Mouse (Mus musculus): ENCODE results near the gene Slc9a1.

The Slc9a1 gene

DNA sequence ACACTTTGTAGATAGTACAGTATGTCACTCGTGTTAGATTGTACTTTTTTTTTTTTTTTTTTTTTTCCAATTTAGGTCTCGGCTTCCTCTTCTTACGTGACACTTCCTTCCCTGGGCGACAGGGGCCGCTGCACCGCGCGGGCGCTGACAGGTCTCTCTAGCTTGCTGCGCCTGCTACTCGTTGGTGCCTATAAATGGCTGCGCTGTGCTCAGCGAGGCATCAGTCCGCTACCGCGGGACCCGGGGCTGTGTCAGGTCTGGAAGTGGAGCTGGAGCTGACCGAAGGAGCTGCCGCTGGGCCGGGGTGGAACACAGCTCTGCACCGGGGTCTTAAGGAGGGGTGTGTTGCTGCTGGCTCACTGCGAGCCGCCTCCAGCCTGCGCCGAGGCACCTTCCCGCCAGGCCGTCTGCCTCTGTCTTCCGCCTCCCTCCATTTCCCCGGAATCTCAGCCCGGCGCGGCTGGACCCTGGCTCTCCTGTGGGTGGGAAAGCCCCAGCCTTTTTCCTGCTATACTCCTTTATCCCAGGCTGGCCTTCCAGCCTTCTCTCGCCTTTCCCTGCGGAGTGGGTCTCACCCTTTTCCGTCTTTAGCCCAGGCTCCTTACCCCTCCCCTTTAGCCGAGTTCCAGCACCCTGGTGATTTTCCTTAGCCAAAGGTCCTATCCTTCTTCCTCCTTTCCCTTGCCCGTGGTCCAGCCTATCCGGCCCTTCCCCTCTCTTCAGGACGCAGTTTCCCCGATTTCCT is at the start of gene Slc9a1:
Gene Slc9a1, plus strand, starts transcription at position 154 of the 745 bp plus-strand sequence.
- peak; percentile 70 for DNase-seq (ENCODE audit: low spot score)

DNA sequence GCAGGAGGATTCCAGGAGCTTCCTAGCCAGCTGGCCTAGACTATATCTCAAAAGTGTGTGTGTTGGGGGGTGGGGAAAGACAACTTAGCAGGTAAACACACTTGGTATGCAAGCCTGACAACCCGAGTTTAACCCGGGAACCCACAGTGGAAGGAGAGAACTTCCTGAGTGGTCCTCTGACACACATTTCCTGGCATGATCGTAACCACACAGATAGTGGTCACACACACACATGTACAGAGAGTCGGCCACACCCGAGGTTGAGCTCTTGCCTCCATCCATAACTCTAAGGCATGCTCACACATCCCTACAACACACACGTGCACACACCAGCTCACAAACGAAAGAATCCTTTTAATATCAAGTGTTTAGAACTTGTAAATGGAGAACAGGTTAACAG is 41.4 kb upstream of the Slc9a1 start:
- DNase-seq (ENCODE audit: low spot score), result no peak

DNA sequence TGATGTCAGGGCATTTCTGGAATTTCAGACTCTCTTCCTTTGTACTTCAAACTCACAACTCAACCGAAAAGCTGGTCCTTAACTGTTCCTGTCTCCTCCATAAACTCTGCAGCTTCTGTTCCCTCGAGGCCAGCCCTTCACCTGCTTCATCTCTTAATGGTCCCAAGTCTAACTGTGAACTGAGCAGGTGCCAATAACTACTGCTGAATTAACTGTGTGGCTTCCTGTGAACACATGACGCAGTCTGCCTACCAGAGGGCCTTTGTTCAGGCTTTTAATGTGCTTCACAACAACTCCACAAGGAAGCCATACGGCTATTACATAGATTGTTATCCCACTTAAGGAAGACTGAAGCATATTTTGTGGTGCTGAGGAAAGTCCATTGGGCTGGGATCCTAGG is 39.2 kb upstream of the Slc9a1 start:
- DNase-seq (ENCODE audit: low spot score), result no peak

DNA sequence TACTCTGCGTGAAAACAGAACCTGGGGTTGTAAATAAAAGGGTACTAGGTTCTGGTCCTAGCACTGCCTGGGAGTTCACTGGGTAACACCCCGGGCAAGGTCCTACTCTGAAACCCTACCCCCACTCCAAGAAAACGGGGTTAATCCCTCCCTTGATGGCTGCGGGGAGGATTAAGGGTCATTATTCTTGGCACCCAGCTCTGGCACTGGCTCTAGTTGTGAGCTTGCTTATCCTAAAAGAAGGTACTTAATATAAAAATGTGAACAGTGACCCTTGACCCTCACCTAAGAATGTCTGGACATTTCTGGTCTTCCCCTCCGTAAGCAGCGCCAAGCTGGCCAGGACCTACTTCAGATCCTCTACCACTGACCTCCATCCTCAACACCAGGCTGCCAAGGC is 36.2 kb upstream of the Slc9a1 start:
- no peak for DNase-seq (ENCODE audit: low spot score)

DNA sequence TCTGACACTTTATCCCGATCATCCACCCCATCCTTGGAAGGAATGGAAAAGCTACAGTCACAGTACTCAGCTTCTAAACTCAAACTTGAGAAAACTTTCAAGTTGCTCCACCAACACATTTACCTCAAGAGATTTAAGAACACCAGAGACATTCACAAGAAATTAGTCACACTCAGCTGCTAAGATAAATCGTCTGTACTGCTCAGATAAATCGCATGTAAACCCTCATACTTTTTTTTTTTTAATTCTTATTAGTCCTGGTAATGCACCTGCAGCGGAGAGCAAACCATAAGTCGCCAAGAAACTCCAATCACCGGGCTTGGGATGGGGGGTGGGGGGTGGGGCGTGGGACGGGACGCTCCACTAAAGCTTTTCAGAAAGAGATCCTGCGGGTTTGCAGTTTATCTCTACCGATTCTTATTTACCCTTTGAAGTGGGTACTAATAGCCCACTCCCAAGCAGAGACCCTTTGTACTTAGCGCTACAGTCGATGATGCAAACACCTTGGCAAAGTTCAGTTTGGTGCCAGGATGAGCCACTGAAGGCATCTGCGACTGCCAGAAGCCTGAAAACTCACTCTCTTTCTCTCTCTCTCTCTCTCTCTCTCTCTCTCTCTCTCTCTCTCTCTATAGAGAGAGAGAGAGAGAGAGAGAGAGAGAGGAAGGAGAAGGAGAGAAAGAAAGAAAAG is 31.5 kb upstream of the Slc9a1 start:
- no peak for DNase-seq (ENCODE audit: low spot score)

DNA sequence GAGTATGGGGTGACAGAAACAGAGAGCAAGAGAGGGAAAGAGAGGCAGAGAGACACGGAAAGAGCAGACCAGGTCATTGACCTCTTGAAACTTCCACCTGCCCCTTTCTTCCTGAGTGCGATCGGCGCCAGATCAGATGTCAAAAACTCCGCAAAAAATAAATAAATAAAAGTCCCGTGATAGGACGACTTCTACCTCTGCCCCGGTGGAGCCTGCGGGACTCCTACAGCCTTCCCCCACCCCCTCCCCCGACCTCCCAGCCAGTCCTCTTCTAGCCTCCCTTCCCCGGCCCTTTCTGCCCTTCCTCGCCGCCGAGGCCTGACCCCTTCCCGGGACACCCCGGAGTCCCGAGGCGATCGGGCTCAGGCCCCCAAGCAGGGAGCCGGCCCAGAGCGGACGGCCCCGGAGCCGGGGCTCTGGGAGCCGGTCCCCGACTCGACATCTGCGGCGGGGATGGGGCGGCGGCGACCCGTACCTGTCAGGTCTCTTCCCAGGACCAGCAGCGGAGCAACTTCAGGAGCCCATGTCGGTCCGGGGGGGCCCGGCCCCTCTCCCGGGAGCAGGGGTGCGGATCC is 30.9 kb upstream of the Slc9a1 start:
- DNase-seq (ENCODE audit: low spot score), result no peak

DNA sequence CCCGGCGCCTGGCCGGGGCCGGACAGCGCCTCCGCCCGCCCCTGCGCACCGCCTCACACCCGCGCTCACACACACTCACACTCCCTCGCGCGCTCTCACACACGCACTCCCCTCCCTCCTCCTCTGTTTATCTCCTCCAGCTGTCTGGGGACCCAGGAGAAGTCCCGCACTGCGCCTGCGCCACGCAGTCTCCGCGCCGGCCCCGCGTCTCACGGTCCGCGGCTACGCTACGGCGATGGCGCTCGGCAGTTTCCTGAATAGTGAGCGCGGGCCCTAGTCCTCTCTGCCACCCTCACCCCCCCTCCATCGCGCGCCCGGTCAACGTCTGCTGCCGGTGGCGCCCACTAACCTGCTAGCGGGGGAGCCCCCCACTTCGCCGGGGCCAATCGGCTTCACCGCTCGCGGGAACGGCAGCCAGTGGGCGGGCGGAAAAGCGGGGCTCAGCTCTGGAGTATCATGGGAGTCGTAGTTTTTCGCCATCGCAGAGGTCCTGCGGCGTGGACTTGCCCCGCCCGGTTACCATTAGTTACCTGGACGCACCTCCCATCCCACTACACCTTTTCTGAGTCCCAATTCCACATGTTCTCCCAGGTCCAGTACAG is 30.3 kb upstream of the Slc9a1 start:
- DNase-seq (ENCODE audit: low spot score), result peak; percentile 92

DNA sequence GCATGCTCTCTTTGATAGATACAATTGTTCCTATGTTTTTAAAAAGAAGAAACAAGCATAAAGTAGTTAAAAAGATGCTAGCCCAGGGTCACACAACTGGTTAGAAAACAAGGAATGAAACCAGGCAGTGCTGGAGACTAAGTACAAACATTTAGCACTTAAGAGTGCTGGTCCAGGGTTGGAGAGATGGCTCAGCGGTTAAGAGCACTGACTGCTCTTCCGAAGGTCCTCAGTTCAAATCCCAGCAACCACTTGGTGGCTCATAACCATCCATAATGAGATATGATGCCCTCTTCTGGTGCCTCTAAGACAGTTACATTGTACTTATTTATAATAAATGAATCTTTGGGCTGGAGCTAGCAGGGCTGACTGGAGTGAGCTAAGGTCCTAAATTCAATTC is 29.3 kb upstream of the Slc9a1 start:
- no peak for DNase-seq (ENCODE audit: low spot score)

DNA sequence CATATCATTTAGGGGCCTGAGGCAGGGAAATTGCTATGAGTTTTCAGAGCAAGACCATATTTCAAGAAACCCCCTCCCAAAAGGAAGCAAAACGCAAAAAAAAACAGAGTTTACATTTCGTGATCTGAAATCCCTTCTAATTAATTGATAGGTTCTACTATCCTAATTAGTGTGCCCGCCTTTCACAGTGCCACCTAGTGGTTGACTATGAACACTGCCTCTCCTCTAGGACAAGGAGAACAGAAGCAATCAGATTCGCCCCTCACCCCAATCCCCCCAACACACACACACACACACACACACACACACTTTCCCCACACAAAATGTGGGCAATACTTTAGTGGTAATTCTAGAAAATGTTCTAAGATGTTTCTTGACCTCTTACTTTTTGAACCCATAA is 25.4 kb upstream of the Slc9a1 start:
- DNase-seq (ENCODE audit: low spot score), result no peak

DNA sequence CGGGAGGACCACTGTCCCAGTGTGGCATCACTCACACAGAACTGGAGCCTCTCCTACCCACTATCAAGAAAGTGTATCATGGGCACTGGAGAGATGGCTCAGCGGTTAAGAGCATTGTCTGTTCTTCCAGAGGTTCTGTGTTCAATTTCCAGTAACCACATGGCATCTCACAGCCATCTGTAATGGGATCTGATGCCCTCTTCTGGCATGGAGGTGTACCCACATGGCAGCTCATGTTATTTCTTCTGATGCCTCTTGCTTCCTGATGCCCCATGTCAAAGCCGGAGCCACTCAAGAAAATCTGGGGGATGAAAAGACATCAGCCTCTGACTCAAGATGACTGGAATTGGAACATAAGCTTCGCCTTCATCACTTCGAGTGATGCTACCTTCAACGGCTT is 23.8 kb upstream of the Slc9a1 start:
- DNase-seq (ENCODE audit: low spot score), result no peak

DNA sequence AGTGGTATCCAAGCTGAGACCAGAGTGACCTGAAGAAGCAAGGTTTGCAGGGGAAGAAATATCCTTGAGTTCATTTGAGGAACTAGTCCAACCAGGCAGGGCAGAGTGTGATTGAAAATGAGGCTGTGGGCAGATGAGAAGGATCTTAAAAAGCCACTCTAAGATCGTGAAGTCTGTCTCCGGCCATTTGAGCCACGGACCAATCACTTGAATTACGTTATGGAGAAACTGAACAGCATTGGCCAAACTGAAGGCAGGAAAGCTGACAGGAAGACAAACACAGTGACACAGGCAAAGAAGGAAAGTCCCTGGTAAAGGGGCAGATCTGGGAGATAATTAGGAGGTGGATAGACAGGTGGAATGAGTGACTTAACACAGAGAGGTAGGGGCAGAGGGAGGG is 22.9 kb upstream of the Slc9a1 start:
- DNase-seq (ENCODE audit: low spot score), result no peak

DNA sequence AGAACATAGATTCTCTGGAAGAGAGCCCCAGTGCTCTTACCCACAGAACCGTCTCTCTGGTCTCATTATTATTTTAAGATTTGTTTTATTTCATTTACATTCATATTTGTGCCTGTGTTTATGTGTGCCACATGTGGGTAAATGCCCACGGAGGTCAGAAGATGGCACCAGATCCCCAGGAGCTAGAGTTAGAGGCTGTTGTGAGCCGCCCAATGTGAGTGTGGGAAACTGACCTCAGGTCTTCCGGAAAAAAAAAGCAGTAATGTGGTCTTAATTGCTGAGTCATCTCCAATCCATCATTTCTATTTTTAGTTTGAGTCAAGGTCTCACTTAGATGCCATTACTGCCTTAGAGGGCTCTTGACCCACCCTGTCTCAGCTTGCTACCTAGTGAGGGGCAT is 21.9 kb upstream of the Slc9a1 start:
- DNase-seq (ENCODE audit: low spot score), result no peak

DNA sequence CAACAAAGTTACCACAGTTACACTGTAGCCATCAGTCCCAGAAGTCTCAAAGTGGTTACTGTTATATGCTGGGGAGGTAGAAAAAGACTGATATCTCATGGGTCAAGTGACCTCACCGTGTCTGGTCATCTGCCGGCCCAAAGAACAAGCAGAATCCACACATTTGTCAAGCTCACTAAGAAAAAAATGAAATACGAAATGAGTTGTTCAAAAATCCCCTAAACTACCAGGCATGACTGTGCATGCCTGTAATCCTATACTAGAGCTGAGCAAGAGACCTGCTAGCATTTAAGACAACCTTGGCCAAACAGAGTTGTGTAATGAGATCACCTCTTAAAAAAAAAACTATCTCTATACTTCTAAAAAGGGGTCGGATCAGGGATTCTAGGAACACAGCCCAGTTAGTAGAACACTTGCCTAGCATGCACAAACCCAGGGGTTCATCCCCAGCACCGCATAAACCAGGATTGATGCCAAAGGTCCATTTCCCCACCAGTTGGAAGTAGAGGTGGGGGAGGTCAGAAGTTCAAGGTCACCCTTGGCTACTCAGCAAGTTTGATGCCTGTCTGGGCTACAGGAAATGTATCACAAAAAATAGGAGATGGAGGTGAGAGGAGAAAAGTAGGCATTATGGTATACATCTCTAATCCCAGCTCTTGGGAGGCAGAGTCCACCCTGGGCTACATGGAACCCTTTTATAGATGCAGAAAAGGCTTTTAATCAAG is 21.3 kb upstream of the Slc9a1 start:
- DNase-seq (ENCODE audit: low spot score), result no peak

DNA sequence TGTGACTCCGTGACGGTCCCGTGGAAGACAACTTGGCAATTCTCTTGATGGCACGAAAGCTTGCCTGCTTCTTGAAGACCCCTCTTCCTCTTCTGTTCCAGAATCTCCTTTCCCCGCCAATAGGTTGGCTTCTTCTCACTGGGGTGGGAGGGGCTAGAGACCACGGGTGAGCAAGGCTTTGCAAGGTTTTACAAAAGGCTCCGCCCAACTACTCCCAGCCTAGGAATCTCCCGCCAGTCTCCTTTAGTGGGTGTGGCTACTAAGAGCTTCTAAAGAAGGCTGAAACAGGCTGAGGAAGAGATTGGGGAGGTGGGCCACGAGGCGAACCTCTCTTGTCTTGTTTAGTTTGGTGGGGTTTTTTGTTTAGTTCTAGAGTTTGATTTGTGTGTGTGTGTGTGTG is 16.7 kb upstream of the Slc9a1 start:
- DNase-seq (ENCODE audit: low spot score), result no peak

DNA sequence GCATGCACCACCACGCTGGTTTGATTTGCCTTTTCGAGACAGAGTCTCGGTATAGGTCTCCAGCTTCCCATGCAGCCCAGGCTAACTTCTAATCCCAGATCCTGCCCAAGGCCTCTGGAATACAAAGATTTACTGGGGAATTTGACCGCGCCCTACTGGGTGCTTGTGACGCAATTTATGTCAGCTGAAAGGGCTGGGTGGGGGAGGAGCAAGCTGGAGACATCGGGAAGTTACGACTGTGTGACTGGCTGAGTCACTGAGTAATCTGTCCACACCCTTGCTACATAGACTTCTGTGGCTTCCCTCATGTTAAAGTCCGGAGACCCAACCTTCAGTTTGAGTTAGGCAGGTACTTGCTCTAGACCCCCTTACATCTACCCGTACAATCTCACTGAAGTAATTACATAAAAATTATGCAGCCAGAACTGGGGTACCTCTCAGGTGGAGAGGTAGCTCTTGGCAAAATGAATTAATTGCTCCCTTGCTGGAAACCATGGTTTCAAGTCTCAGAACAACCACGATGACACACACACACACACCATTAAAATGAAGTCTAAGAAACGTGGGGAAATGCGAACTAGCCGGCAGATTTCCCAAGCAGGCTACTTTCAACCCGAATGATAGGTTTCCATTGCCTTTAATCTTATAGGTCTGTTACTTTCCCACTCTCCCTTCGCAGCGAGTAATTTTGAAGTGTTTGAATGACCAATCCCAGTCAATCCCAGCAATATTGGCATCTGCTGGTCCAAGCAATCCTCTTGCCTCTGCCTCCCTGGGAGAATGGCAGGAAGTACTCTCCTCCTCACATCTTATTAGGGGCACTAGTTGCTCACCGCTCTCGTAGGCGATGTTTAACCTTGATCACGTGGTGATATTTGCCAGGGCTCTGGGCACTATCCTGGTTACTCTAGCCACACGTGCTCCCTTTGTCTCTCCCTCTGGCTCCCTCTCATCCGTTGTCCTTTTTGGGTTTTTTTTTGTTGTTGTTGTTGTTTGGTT is 15.8 kb upstream of the Slc9a1 start, which contains the start of gene Wdtc1:
Gene Wdtc1, minus strand, starts transcription at position 115 of the 999 bp plus-strand sequence.
- no peak for DNase-seq (ENCODE audit: low spot score)

DNA sequence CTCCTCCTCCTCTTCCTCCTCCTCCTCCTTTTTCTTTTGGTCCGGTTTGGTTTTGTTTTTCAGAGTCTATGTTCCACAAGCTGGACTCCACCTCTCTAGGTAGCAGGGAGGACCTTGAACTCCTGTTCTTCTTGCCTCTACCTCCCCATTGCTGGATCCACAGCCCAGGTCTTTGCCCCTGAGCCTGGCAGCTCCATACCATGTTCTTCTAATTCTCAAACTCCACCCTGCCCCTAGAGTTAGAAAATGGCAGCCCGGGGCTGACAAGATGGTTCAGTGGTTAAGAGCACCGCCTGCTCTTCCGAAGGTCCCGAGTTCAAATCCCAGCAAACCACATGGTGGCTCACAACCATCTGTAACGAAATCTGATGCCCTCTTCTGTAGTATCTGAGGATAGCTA is 14.9 kb upstream of the Slc9a1 start:
- DNase-seq (ENCODE audit: low spot score), result no peak

DNA sequence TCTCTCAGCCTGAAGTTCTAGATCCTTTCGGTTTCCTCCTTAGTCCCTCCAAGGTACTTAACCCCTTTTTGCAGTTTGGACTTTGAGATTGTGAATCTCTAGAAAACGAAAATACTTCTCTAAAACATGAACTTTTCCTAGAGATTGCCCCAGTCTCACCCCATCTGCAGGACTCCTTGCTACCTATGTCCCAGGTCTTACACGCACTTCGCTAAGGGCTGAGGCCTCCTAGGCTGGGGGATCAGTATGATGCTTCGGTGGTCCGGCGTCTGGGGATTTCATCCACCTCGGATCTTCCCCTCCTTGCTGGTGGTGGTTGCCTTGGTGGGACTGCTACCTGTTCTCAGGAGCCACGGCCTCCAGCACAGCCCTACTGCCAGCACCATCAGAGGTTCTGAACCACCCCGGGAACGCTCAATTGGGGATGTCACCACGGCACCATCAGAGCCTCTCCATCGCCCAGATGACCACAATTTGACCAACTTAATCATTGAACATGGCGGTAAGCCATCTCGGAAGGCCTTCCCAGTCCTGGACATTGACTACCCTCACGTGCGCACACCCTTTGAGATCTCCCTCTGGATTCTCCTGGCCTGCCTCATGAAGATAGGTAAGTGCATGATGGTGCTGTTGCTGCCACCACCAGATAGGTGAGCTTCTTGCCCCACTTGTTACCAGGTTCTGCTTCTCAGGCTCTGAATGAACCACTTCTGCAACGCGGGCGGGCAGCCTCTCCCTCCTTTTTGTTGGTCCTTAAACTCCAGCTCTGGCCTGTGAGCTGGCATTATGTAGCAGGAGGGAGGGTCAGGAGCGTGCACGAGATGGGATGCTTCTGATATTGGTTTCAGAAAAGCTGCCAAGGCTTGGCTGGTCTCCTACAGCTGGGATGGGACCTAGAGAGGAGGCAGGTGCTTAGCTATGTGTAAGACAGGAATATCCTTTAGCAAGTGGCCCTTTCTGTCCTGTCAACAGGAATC is 1.1 kb downstream of the Slc9a1 start:
- no peak for DNase-seq (ENCODE audit: low spot score)

DNA sequence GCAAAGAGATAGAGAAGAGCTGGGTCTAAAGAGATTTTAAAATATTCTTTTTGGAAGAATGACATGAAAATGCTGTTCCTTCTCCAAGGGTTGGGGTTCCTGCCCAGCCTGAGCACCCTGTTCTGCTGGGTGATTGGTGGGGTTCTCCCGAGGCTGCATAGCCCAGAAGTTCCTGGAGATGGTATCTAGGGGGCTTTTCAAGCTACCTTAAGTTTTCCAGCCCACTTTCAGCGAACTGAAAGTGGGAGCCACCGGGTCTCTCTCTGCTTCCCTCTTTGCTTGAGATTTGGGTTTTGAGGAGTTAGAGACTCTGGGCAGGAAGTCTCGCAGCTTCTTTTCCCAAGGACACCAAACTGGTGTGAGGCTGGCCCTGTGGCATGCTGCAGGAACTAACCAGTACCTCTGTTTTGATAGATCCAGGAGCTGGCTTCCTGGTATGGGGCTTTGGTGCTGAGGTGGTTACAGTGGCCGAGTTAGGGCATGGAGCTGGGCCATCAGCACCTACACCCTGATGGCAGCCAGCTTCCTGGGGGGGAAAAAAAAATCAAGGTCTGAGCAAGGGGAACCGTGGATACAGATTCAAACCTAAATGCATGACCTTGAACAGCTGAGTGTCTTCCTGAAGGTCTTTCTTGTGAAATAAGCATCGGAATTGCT is 2.2 kb downstream of the Slc9a1 start:
- DNase-seq (ENCODE audit: low spot score), result no peak

DNA sequence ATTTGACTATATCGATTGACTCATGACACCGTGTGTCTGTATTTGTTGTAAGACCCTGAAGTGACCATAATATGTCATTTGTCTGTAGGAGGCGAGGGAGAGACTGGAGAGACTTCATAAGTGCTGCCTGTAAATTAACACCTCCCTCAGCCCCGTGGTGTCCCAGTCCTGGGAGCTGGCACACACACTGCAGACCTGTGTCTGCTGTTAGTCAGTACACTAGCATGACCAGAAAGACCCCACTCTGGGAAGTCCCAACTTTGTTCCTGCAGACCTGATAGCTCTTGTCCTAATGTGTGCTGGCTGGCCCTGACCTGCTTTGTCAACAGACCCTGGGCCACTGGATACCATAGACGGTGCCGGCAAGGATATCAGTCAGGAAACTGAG is 2.8 kb downstream of the Slc9a1 start:
- no peak for DNase-seq (ENCODE audit: low spot score)

Measured in urinary bladder, postnatal 10 days (tissue).